8 mouse cellular contexts compared by ENCODE assay signal in the genomic region with DNA sequence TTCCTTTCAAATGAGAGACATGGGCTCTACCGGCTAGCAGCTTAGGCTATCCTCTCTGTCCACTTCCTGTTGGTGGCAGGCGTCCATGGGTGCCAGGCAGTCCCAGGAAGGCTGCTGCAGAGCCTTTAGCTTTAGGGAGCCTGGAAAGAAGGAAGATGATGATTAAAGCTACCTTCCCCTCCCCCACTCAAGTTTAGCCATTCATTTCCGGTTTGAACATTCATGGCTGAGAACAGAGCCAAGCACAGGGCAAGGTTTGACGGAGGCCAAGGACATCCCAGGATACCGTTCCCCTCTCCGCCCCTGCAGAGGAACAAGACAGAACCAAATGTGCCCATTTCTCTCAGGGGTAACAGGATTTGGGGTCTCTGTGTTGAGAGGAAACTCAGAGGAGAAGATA. TPM values are rescaled to one million over a fixed set of nuclear protein-coding genes. Genes with fewer than 3 reads are reported as not detected.
DNase-seq lines count a peak whose midpoint lies in the region; ATAC-seq and TF ChIP-seq lines count a peak whose summit lies in the region.

No protein-coding gene starts in this region.

- no peak for TF ChIP-seq EP300 in lung, postnatal 0 days (IDR thresholded peaks at IDR 0.05)

- WGBS in embryonic facial prominence, embryonic 13.5 days = 45% methylated on average over 6 of the region's 6 CpGs
- WGBS in kidney, adult 2 months = 13% methylated on average over 6 of the region's 6 CpGs
- WGBS in lung, postnatal 0 days = 33% methylated on average over 6 of the region's 6 CpGs

- H3K27me3 ChIP-seq in embryonic facial prominence, embryonic 13.5 days = no peaks in the 10 kb centered on the region
- H3K27me3 ChIP-seq in kidney, adult 2 months (replicated peaks; ENCODE audit: control insufficient read depth, insufficient read depth, low read length) = no peaks in the 10 kb centered on the region
- no peaks in the 10 kb centered on the region for H3K27me3 ChIP-seq in lung, postnatal 0 days (replicated peaks; ENCODE audit: insufficient read depth, low read length)

- peaks cover 36% of the 10 kb centered on the region for H3K36me3 ChIP-seq in embryonic facial prominence, embryonic 13.5 days
- H3K36me3 ChIP-seq in kidney, adult 2 months (ENCODE audit: control insufficient read depth, insufficient read depth, low read length) = no peaks in the 10 kb centered on the region
- peaks cover 11% of the 10 kb centered on the region for H3K36me3 ChIP-seq in lung, postnatal 0 days (ENCODE audit: insufficient read depth, low read length)

- no peak overlapping the region for H3K4me3 ChIP-seq in embryonic facial prominence, embryonic 13.5 days
- H3K4me3 ChIP-seq in kidney, adult 2 months (ENCODE audit: insufficient read depth, low read depth, low read length) = no peak overlapping the region
- H3K4me3 ChIP-seq in lung, postnatal 0 days (ENCODE audit: low read depth, low read length) = no peak overlapping the region

- TF ChIP-seq POLR2A in kidney, adult 2 months (IDR thresholded peaks at IDR 0.05; ENCODE audit: low read depth, low read length) = no peak

- no peak for ATAC-seq in embryonic facial prominence, embryonic 13.5 days (ENCODE audit: insufficient number of reproducible peaks, insufficient read depth, low FRiP score, low TSS enrichment, low read depth)
- ATAC-seq in lung, postnatal 0 days = no peak

- no peaks in the 10 kb centered on the region for H3K9me3 ChIP-seq in embryonic facial prominence, embryonic 13.5 days
- no peaks in the 10 kb centered on the region for H3K9me3 ChIP-seq in lung, postnatal 0 days (ENCODE audit: low read length)

- H3K4me2 ChIP-seq in embryonic facial prominence, embryonic 13.5 days = peak overlapping the region; percentile 9; the same call in 1 of the 2 replicates
- peak overlapping the region; percentile 18 for H3K4me2 ChIP-seq in lung, postnatal 0 days (replicated peaks; ENCODE audit: low read depth, low read length)

- peak overlapping the region; percentile 40; the same call in 1 of the 2 replicates for H3K9ac ChIP-seq in embryonic facial prominence, embryonic 13.5 days
- H3K9ac ChIP-seq in lung, postnatal 0 days (replicated peaks; ENCODE audit: low read depth) = 0 out of 2 replicates have a peak overlapping the region, but pooled peaks have one; percentile 6

- no peak for TF ChIP-seq CTCF in kidney, adult 2 months (conservative IDR thresholded peaks at IDR 0.05; ENCODE audit: insufficient read depth, insufficient read length, low read depth, low read length)
- TF ChIP-seq CTCF in lung, postnatal 0 days (IDR thresholded peaks at IDR 0.05) = no peak

- peak; percentile 47 for DNase-seq in kidney, adult 11 months
- no peak for DNase-seq in kidney, postnatal 10 days
- DNase-seq in kidney, adult 2 months = peak; percentile 60
- peak; percentile 53 for DNase-seq in lung, postnatal 0 days (ENCODE audit: low spot score)
- DNase-seq in thymus, postnatal 0 days (ENCODE audit: low spot score) = no peak
- DNase-seq in layer of hippocampus, adult 9-10 months (ENCODE audit: low spot score) = no peak
- no peak for DNase-seq in natural killer cell, adult 2 months (ENCODE audit: low spot score in 2 of 2)

- peaks cover 31% of the 10 kb centered on the region for H3K4me1 ChIP-seq in embryonic facial prominence, embryonic 13.5 days
- peaks cover 21% of the 10 kb centered on the region for H3K4me1 ChIP-seq in kidney, adult 2 months (ENCODE audit: control insufficient read depth, insufficient read depth, low read length)
- H3K4me1 ChIP-seq in lung, postnatal 0 days (ENCODE audit: insufficient read depth, low read depth, low read length) = peaks cover 11% of the 10 kb centered on the region; the same call in 1 of the 2 replicates

- H3K27ac ChIP-seq in embryonic facial prominence, embryonic 13.5 days = peak overlapping the region; percentile 7; the same call in 1 of the 2 replicates
- peak overlapping the region; percentile 29 for H3K27ac ChIP-seq in kidney, adult 2 months (ENCODE audit: insufficient read depth, low read depth, low read length)
- H3K27ac ChIP-seq in lung, postnatal 0 days (ENCODE audit: low read length) = peak overlapping the region; percentile 54; the same call in 1 of the 2 replicates

RNA-seq across cellular contexts. Expression of a gene that starts 4.9 kb away (rescaled TPM):
- 148 and 159 TPM in 2 replicates for polyA plus RNA-seq in embryonic facial prominence, embryonic 13.5 days (2015; fragmentation: Nextera tagmentation; extraction: Ambion mirVana)
- 88.3 and 95.6 TPM in 2 replicates for polyA plus RNA-seq in kidney, adult 2 months (2012; rRNA removed)
- polyA plus RNA-seq in lung, postnatal 0 days (2015; fragmentation: Nextera tagmentation; extraction: Ambion mirVana) = 93.8 and 94.9 TPM in 2 replicates
- polyA plus RNA-seq in thymus, postnatal 0 days (2015; fragmentation: Nextera tagmentation; extraction: Ambion mirVana) = 64.2 and 65.8 TPM in 2 replicates

RNA-seq across cellular contexts. Expression of a gene that starts 19.8 kb away (rescaled TPM):
- polyA plus RNA-seq in embryonic facial prominence, embryonic 13.5 days (2015; fragmentation: Nextera tagmentation; extraction: Ambion mirVana) = 14.5 and 15.8 TPM in 2 replicates
- polyA plus RNA-seq in kidney, adult 2 months (2012; rRNA removed) = 37.2 and 44.5 TPM in 2 replicates
- polyA plus RNA-seq in lung, postnatal 0 days (2015; fragmentation: Nextera tagmentation; extraction: Ambion mirVana) = 5.3 and 5.6 TPM in 2 replicates
- polyA plus RNA-seq in thymus, postnatal 0 days (2015; fragmentation: Nextera tagmentation; extraction: Ambion mirVana) = 10.7 and 11.5 TPM in 2 replicates

RNA-seq across cellular contexts. Expression of a gene that starts 22.3 kb away (rescaled TPM):
- 58.0 and 61.3 TPM in 2 replicates for polyA plus RNA-seq in embryonic facial prominence, embryonic 13.5 days (2015; fragmentation: Nextera tagmentation; extraction: Ambion mirVana)
- polyA plus RNA-seq in kidney, adult 2 months (2012; rRNA removed) = 2.0 and 3.6 TPM in 2 replicates
- polyA plus RNA-seq in lung, postnatal 0 days (2015; fragmentation: Nextera tagmentation; extraction: Ambion mirVana) = 7.1 and 8.0 TPM in 2 replicates
- 117 and 135 TPM in 2 replicates for polyA plus RNA-seq in thymus, postnatal 0 days (2015; fragmentation: Nextera tagmentation; extraction: Ambion mirVana)

RNA-seq across cellular contexts. Expression of a gene that starts 22.6 kb away (rescaled TPM):
- 0.55 and 0.63 TPM in 2 replicates for polyA plus RNA-seq in embryonic facial prominence, embryonic 13.5 days (2015; fragmentation: Nextera tagmentation; extraction: Ambion mirVana)
- polyA plus RNA-seq in kidney, adult 2 months (2012; rRNA removed) = 2.7 and 3.2 TPM in 2 replicates
- 0.12 and 0.36 TPM in 2 replicates for polyA plus RNA-seq in lung, postnatal 0 days (2015; fragmentation: Nextera tagmentation; extraction: Ambion mirVana)
- polyA plus RNA-seq in thymus, postnatal 0 days (2015; fragmentation: Nextera tagmentation; extraction: Ambion mirVana) = 0.10 and 0.18 TPM in 2 replicates

RNA-seq across cellular contexts. Expression of a gene that starts 23.7 kb away (rescaled TPM):
- 0.73 and 1.6 TPM in 2 replicates for polyA plus RNA-seq in embryonic facial prominence, embryonic 13.5 days (2015; fragmentation: Nextera tagmentation; extraction: Ambion mirVana)
- 5.1 and 7.0 TPM in 2 replicates for polyA plus RNA-seq in kidney, adult 2 months (2012; rRNA removed)
- polyA plus RNA-seq in lung, postnatal 0 days (2015; fragmentation: Nextera tagmentation; extraction: Ambion mirVana) = 0.63 and 1.0 TPM in 2 replicates
- polyA plus RNA-seq in thymus, postnatal 0 days (2015; fragmentation: Nextera tagmentation; extraction: Ambion mirVana) = 0.86 and 1.1 TPM in 2 replicates

Comparison
In these comparisons a context has a peak if more than half of its experiments do, and no peak if none do; other contexts are left out.
1. DNase-seq: peak in kidney, adult 11 months (single experiment), kidney, adult 2 months (single experiment) and lung, postnatal 0 days (single experiment); none in kidney, postnatal 10 days (single experiment), thymus, postnatal 0 days (single experiment), layer of hippocampus, adult 9-10 months (single experiment) and natural killer cell, adult 2 months (0 of 2).
2. Peak in every context shown above with its lines, with median percentiles within 50 percentile points of each other: H3K27ac ChIP-seq.